Mouse (Mus musculus): ENCODE results near the gene Grik5. TPM values are rescaled to one million over a fixed set of nuclear protein-coding genes. Genes with fewer than 3 reads are reported as not detected.

Gene Grik5
- 0.54 and 0.82 TPM in 2 replicates for polyA plus RNA-seq (2015; fragmentation: Nextera tagmentation; extraction: Ambion mirVana)

- ATAC-seq (ENCODE audit: insufficient read depth): no peak
- no peaks in the 10 kb centered on the region for H3K36me3 ChIP-seq (replicated peaks)
- WGBS (ENCODE audit: insufficient replicate concordance): 4% methylated on average over 21 of the region's 28 CpGs
- H3K9me3 ChIP-seq (replicated peaks): no peaks in the 10 kb centered on the region
- H3K27ac ChIP-seq (replicated peaks): peak within 1 kb of the TSS; percentile 9; the same call in 1 of the 2 replicates
- H3K9ac ChIP-seq: peak within 1 kb of the TSS; percentile 63
- peaks cover 5% of the 10 kb centered on the region; the same call in 1 of the 2 replicates for H3K27me3 ChIP-seq
- peak within 1 kb of the TSS; percentile 84 for H3K4me2 ChIP-seq
- H3K4me3 ChIP-seq (replicated peaks): peak within 1 kb of the TSS; percentile 56
- peaks cover 47% of the 10 kb centered on the region for H3K4me1 ChIP-seq (replicated peaks)
Observed at GRCm38 (mm10) chr7:25071979-25072715, at the start of gene Grik5, which contains the start of gene Zfp574. Grik5 (minus strand) TSS chr7:25072346. Zfp574 (plus strand) TSS chr7:25072567.

- Histone ChIP-seq H3K4me3 (replicated peaks) (no peak overlapping the region), H3K4me2 (no peak overlapping the region), H3K9me3 (replicated peaks) (no peaks in the 10 kb centered on the region), H3K27me3 (no peaks in the 10 kb centered on the region), H3K27ac (replicated peaks) (no peak overlapping the region), H3K9ac (no peak overlapping the region), H3K4me1 (replicated peaks) (peaks cover 4% of the 10 kb centered on the region; the same call in 1 of the 2 replicates), H3K36me3 (replicated peaks) (no peaks in the 10 kb centered on the region)
- 69% methylated on average over 13 of the region's 13 CpGs for WGBS (ENCODE audit: insufficient replicate concordance)
- no peak for ATAC-seq (ENCODE audit: insufficient read depth)
Observed at GRCm38 (mm10) chr7:25121240-25121786, 49.2 kb upstream of the Grik5 start.

GRCm38 (mm10) chr7:25120061-25120834, 48.1 kb upstream of the Grik5 start:
- no peaks in the 10 kb centered on the region for H3K27me3 ChIP-seq
- peaks cover 4% of the 10 kb centered on the region; the same call in 1 of the 2 replicates for H3K4me1 ChIP-seq (replicated peaks)
- WGBS (ENCODE audit: insufficient replicate concordance): 28% methylated on average over 25 of the region's 25 CpGs
- H3K9me3 ChIP-seq (replicated peaks): no peaks in the 10 kb centered on the region
- peak overlapping the region; percentile 11; the same call in 1 of the 2 replicates for H3K4me2 ChIP-seq
- H3K27ac ChIP-seq (replicated peaks): 0 out of 2 replicates have a peak overlapping the region, but pooled peaks have one; percentile 6
- no peaks in the 10 kb centered on the region for H3K36me3 ChIP-seq (replicated peaks)
- H3K4me3 ChIP-seq (replicated peaks): no peak overlapping the region
- no peak overlapping the region for H3K9ac ChIP-seq
- peak; percentile 54; the same call in 1 of the 2 replicates for ATAC-seq (ENCODE audit: insufficient read depth)

GRCm38 (mm10) chr7:25112956-25113603, 40.9 kb upstream of the Grik5 start:
- 65% methylated on average over 16 of the region's 16 CpGs for WGBS (ENCODE audit: insufficient replicate concordance)
- Histone ChIP-seq H3K4me2 (no peak overlapping the region), H3K27ac (replicated peaks) (no peak overlapping the region), H3K36me3 (replicated peaks) (no peaks in the 10 kb centered on the region), H3K9me3 (replicated peaks) (no peaks in the 10 kb centered on the region), H3K9ac (no peak overlapping the region), H3K4me1 (replicated peaks) (no peaks in the 10 kb centered on the region), H3K4me3 (replicated peaks) (no peak overlapping the region), H3K27me3 (no peaks in the 10 kb centered on the region)
- no peak for ATAC-seq (ENCODE audit: insufficient read depth)

- no peaks in the 10 kb centered on the region for H3K36me3 ChIP-seq (replicated peaks)
- no peak overlapping the region for H3K4me3 ChIP-seq (replicated peaks)
- H3K9ac ChIP-seq: no peak overlapping the region
- no peak for ATAC-seq (ENCODE audit: insufficient read depth)
- no peaks in the 10 kb centered on the region for H3K27me3 ChIP-seq
- no peak overlapping the region for H3K4me2 ChIP-seq
- H3K27ac ChIP-seq (replicated peaks): no peak overlapping the region
- 69% methylated on average over 17 of the region's 17 CpGs for WGBS (ENCODE audit: insufficient replicate concordance)
- H3K9me3 ChIP-seq (replicated peaks): no peaks in the 10 kb centered on the region
- no peaks in the 10 kb centered on the region for H3K4me1 ChIP-seq (replicated peaks)
Observed at GRCm38 (mm10) chr7:25112178-25112955, 40.2 kb upstream of the Grik5 start.

GRCm38 (mm10) chr7:25110336-25110735, 38.2 kb upstream of the Grik5 start:
- no peaks in the 10 kb centered on the region for H3K36me3 ChIP-seq (replicated peaks)
- H3K9ac ChIP-seq: no peak overlapping the region
- WGBS (ENCODE audit: insufficient replicate concordance): 73% methylated on average over 9 of the region's 9 CpGs
- no peaks in the 10 kb centered on the region for H3K9me3 ChIP-seq (replicated peaks)
- no peak for ATAC-seq (ENCODE audit: insufficient read depth)
- 0 out of 2 replicates have a peak, but pooled peaks cover 4% of the 10 kb centered on the region for H3K4me1 ChIP-seq (replicated peaks)
- H3K4me3 ChIP-seq (replicated peaks): no peak overlapping the region
- H3K27ac ChIP-seq (replicated peaks): no peak overlapping the region
- H3K27me3 ChIP-seq: no peaks in the 10 kb centered on the region
- H3K4me2 ChIP-seq: no peak overlapping the region

GRCm38 (mm10) chr7:25109355-25109754, 37.2 kb upstream of the Grik5 start:
- Histone ChIP-seq H3K4me2 (no peak overlapping the region), H3K36me3 (replicated peaks) (no peaks in the 10 kb centered on the region), H3K4me3 (replicated peaks) (no peak overlapping the region), H3K9me3 (replicated peaks) (no peaks in the 10 kb centered on the region), H3K27ac (replicated peaks) (no peak overlapping the region), H3K4me1 (replicated peaks) (0 out of 2 replicates have a peak, but pooled peaks cover 4% of the 10 kb centered on the region), H3K9ac (no peak overlapping the region), H3K27me3 (no peaks in the 10 kb centered on the region)
- ATAC-seq (ENCODE audit: insufficient read depth): no peak
- WGBS (ENCODE audit: insufficient replicate concordance): 60% methylated on average over 12 of the region's 12 CpGs

- WGBS (ENCODE audit: insufficient replicate concordance): 39% methylated on average over 16 of the region's 17 CpGs
- Histone ChIP-seq H3K9me3 (replicated peaks) (no peaks in the 10 kb centered on the region), H3K27me3 (no peaks in the 10 kb centered on the region), H3K4me1 (replicated peaks) (0 out of 2 replicates have a peak, but pooled peaks cover 4% of the 10 kb centered on the region), H3K9ac (no peak overlapping the region), H3K4me2 (no peak overlapping the region), H3K4me3 (replicated peaks) (no peak overlapping the region), H3K36me3 (replicated peaks) (no peaks in the 10 kb centered on the region), H3K27ac (replicated peaks) (no peak overlapping the region)
- no peak for ATAC-seq (ENCODE audit: insufficient read depth)
Observed at GRCm38 (mm10) chr7:25106790-25107502, 34.8 kb upstream of the Grik5 start.

GRCm38 (mm10) chr7:25105411-25106160, 33.4 kb upstream of the Grik5 start:
- 0 out of 2 replicates have a peak, but pooled peaks cover 4% of the 10 kb centered on the region for H3K4me1 ChIP-seq (replicated peaks)
- ATAC-seq (ENCODE audit: insufficient read depth): no peak
- no peak overlapping the region for H3K4me2 ChIP-seq
- H3K4me3 ChIP-seq (replicated peaks): no peak overlapping the region
- H3K9ac ChIP-seq: no peak overlapping the region
- no peak overlapping the region for H3K27ac ChIP-seq (replicated peaks)
- no peaks in the 10 kb centered on the region for H3K36me3 ChIP-seq (replicated peaks)
- 19% methylated on average over 17 of the region's 17 CpGs for WGBS (ENCODE audit: insufficient replicate concordance)
- no peaks in the 10 kb centered on the region for H3K27me3 ChIP-seq
- H3K9me3 ChIP-seq (replicated peaks): no peaks in the 10 kb centered on the region
